Comparison of ENCODE assay signal across 8 mouse cellular contexts in genomic region chr8:123141741-123142462, GRCm38 (mm10). TPM values are rescaled to one million over a fixed set of nuclear protein-coding genes. Genes with fewer than 3 reads are reported as not detected.
A peak's percentile ranks its signal among the peaks of the same experiment; 100 is the strongest.
DNase-seq lines count a peak whose midpoint lies in the region; ATAC-seq lines count a peak whose summit lies in the region.

No protein-coding gene starts in this region.

- H3K27me3 ChIP-seq in midbrain, embryonic 14.5 days (ENCODE audit: control insufficient read depth, insufficient read depth, low read length): no peaks in the 10 kb centered on the region
- no peaks in the 10 kb centered on the region for H3K27me3 ChIP-seq in midbrain, embryonic 15.5 days (replicated peaks)

- H3K4me1 ChIP-seq in midbrain, embryonic 14.5 days (ENCODE audit: control insufficient read depth, insufficient read depth, low read length): no peaks in the 10 kb centered on the region
- peaks cover 9% of the 10 kb centered on the region; the same call in 1 of the 2 replicates for H3K4me1 ChIP-seq in midbrain, embryonic 15.5 days

- H3K9me3 ChIP-seq in midbrain, embryonic 14.5 days (ENCODE audit: control insufficient read depth, low read length): no peaks in the 10 kb centered on the region
- H3K9me3 ChIP-seq in midbrain, embryonic 15.5 days: no peaks in the 10 kb centered on the region

- no peak for ATAC-seq in midbrain, embryonic 14.5 days (ENCODE audit: low FRiP score, low TSS enrichment)
- no peak for ATAC-seq in midbrain, embryonic 15.5 days (replicated peaks)
- no peak for ATAC-seq in activated CD4-positive, CD25-positive, alpha-beta regulatory T cell, adult 4 months

- H3K4me2 ChIP-seq in midbrain, embryonic 14.5 days (ENCODE audit: low read length): no peak overlapping the region
- H3K4me2 ChIP-seq in midbrain, embryonic 15.5 days: no peak overlapping the region

- H3K4me3 ChIP-seq in midbrain, embryonic 14.5 days (replicated peaks; ENCODE audit: low read depth, low read length): no peak overlapping the region
- no peak overlapping the region for H3K4me3 ChIP-seq in midbrain, embryonic 15.5 days

- H3K36me3 ChIP-seq in midbrain, embryonic 14.5 days (ENCODE audit: control insufficient read depth, insufficient read depth, low read length): no peaks in the 10 kb centered on the region
- H3K36me3 ChIP-seq in midbrain, embryonic 15.5 days (replicated peaks): no peaks in the 10 kb centered on the region

- WGBS in midbrain, embryonic 14.5 days: 83% methylated on average over 14 of the region's 14 CpGs
- WGBS in midbrain, embryonic 15.5 days: 75% methylated on average over 14 of the region's 14 CpGs

- no peak overlapping the region for H3K27ac ChIP-seq in midbrain, embryonic 14.5 days (replicated peaks; ENCODE audit: low read depth, low read length)
- H3K27ac ChIP-seq in midbrain, embryonic 15.5 days: no peak overlapping the region

- DNase-seq in midbrain, embryonic 14.5 days: peak; percentile 67
- peak; percentile 89 for DNase-seq in cerebellum, adult 9-10 months
- peak; percentile 89 to 94 for DNase-seq in heart, adult 9 months (ENCODE audit: low spot score in 2 of 2)
- DNase-seq in kidney, postnatal 36 days: peak; percentile 78 to 86
- peak; percentile 86 for DNase-seq in lung, postnatal 25 days (ENCODE audit: low spot score)
- DNase-seq in thymus, postnatal 25 days: no peak

- H3K9ac ChIP-seq in midbrain, embryonic 14.5 days (replicated peaks; ENCODE audit: low read length): no peak overlapping the region
- no peak overlapping the region for H3K9ac ChIP-seq in midbrain, embryonic 15.5 days

RNA-seq across cellular contexts. Expression of gene Sult5a1, which starts 16.2 kb away (rescaled TPM):
- 0.95 TPM in 1 of 2 replicates, not detected in the other for polyA plus RNA-seq in midbrain, embryonic 14.5 days (2014; fragmentation: Nextera tagmentation; extraction: Ambion mirVana)
- 1.6 and 2.1 TPM in 2 replicates for polyA plus RNA-seq in midbrain, embryonic 15.5 days (2015; fragmentation: Nextera tagmentation; extraction: Ambion mirVana)
- polyA plus RNA-seq in activated CD4-positive, CD25-positive, alpha-beta regulatory T cell, adult 4 months (2017; shearing (Covaris generic)): not detected

RNA-seq across cellular contexts. Expression of gene Cpne7, which starts 24.7 kb away (rescaled TPM):
- polyA plus RNA-seq in midbrain, embryonic 14.5 days (2014; fragmentation: Nextera tagmentation; extraction: Ambion mirVana): 1.8 and 3.7 TPM in 2 replicates
- polyA plus RNA-seq in midbrain, embryonic 15.5 days (2015; fragmentation: Nextera tagmentation; extraction: Ambion mirVana): 8.1 TPM in 2 replicates
- 1 to 10 TPM in 1 of 2 experiments, under 1 TPM in 1; 0.65 to 2.2 TPM for polyA plus RNA-seq in activated CD4-positive, CD25-positive, alpha-beta regulatory T cell, adult 4 months (2017; shearing (Covaris generic))

RNA-seq across cellular contexts. Expression of gene Rpl13, which starts 39.8 kb away (rescaled TPM):
- polyA plus RNA-seq in midbrain, embryonic 14.5 days (2014; fragmentation: Nextera tagmentation; extraction: Ambion mirVana): 843 and 877 TPM in 2 replicates
- 632 and 634 TPM in 2 replicates for polyA plus RNA-seq in midbrain, embryonic 15.5 days (2015; fragmentation: Nextera tagmentation; extraction: Ambion mirVana)
- polyA plus RNA-seq in activated CD4-positive, CD25-positive, alpha-beta regulatory T cell, adult 4 months (2017; shearing (Covaris generic)): 1,000 to 10,000 TPM; 2,503 to 2,608 TPM

RNA-seq across cellular contexts. Expression of gene Dpep1, which starts 44.1 kb away (rescaled TPM):
- polyA plus RNA-seq in midbrain, embryonic 14.5 days (2014; fragmentation: Nextera tagmentation; extraction: Ambion mirVana): not detected in 2 replicates
- polyA plus RNA-seq in midbrain, embryonic 15.5 days (2015; fragmentation: Nextera tagmentation; extraction: Ambion mirVana): 0.13 and 0.19 TPM in 2 replicates
- polyA plus RNA-seq in activated CD4-positive, CD25-positive, alpha-beta regulatory T cell, adult 4 months (2017; shearing (Covaris generic)): not detected
